Mouse (Mus musculus): ENCODE data around the gene Mrpl20. TPM values are rescaled to one million over a fixed set of nuclear protein-coding genes. Genes with fewer than 3 reads are reported as not detected.
A peak's percentile ranks its signal among the peaks of the same experiment; 100 is the strongest.
"Not testable (repeated sequence)": the region's sequence is repeated elsewhere in the genome, so short reads cannot be mapped to it uniquely, and the experiment has no call there.

The Mrpl20 gene
- total RNA-seq, 1 experiment from 2014 or later: 70.3 TPM

DNA sequence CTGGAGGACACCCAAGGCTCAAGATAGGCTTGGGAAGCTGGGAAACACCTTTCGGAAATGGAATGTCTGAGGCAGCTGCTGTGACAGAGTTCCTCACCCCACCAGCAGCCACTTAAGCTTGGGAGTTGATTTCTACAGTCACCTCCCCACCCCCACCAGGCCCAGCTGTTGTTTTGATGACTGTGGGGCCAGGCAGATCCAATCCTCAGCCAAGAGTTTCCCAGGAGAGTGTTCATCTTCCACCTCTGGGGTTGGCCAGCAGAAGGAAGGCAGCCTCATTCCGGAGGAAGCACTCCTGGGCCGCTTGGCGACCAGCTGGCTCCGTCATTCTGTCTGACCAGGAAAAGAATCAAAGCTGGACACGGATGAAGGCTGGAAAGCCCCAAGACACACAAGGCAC, 21.8 kb upstream of the Mrpl20 start:
- no peak for ATAC-seq (replicated peaks; ENCODE audit: low read depth, poor library complexity, severe bottlenecking)

GRCm38 (mm10) chr4:155783486-155784080, 19.1 kb upstream of the Mrpl20 start:
- no peak for ATAC-seq (replicated peaks; ENCODE audit: low read depth, poor library complexity, severe bottlenecking)

GRCm38 (mm10) chr4:155784081-155784701, 18.5 kb upstream of the Mrpl20 start:
- peak; percentile 71 for ATAC-seq (replicated peaks; ENCODE audit: low read depth, poor library complexity, severe bottlenecking)

GRCm38 (mm10) chr4:155785246-155785645, 17.4 kb upstream of the Mrpl20 start:
- no peak for ATAC-seq (replicated peaks; ENCODE audit: low read depth, poor library complexity, severe bottlenecking)

GRCm38 (mm10) chr4:155785819-155786218, 16.9 kb upstream of the Mrpl20 start, which contains the start of gene Tmem88b:
Gene Tmem88b, minus strand, starts transcription at chr4:155785874.
- no peak for ATAC-seq (replicated peaks; ENCODE audit: low read depth, poor library complexity, severe bottlenecking)

GRCm38 (mm10) chr4:155788300-155788699, 14.4 kb upstream of the Mrpl20 start:
- ATAC-seq (replicated peaks; ENCODE audit: low read depth, poor library complexity, severe bottlenecking): peak; percentile 59

DNA sequence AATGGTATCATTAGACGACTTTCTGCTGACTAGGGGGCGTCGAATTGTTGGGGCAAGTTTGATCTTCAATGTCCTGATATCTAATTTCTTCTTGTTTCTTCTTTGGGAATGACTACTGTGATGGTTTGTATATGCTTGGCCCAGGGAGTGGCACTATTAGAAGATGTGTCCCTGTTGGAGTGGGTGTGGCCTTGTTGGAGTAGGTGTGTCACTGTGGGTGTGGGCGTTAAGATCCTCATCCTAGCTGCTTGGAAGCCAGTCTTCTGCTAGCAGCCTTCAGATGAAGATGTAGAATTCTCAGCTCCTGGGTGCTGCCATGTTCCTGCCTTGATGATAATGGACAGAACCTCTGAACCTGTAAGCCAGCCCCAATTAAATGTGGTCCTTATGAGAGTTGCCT, 13.8 kb upstream of the Mrpl20 start:
- not testable (repeated sequence) for ATAC-seq (replicated peaks; ENCODE audit: low read depth, poor library complexity, severe bottlenecking)

DNA sequence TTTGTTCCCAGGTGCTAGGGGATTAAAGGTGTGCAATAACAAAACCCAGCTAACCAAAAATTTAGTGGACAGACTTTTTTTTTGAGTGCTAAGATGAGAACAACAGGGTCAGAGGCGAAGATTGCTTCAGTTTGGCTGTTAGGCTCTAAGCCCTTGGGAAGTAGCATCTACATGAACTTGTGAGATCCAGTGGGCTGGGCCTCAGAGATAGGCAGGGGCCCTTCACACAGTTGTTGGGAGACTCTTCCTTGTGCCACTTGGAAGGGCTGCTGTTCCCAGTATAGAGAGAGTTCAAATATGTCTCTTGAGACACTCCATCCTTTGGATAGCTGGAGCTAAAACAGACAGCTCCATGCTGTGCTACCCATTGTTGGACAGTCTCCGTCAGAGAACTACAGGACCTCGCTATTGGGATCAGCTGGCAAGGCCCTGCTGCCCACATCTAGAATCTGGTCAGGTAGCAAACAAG, 12.6 kb upstream of the Mrpl20 start, which contains the start of gene Ankrd65:
TSS of gene Ankrd65 (plus strand) at position 419 of the 469 bp plus-strand sequence.
- no peak for ATAC-seq (replicated peaks; ENCODE audit: low read depth, poor library complexity, severe bottlenecking)

- no peak for ATAC-seq (replicated peaks; ENCODE audit: low read depth, poor library complexity, severe bottlenecking)
These were observed 12.0 kb upstream of the Mrpl20 start for GRCm38 (mm10) chr4:155790650-155791161.

DNA sequence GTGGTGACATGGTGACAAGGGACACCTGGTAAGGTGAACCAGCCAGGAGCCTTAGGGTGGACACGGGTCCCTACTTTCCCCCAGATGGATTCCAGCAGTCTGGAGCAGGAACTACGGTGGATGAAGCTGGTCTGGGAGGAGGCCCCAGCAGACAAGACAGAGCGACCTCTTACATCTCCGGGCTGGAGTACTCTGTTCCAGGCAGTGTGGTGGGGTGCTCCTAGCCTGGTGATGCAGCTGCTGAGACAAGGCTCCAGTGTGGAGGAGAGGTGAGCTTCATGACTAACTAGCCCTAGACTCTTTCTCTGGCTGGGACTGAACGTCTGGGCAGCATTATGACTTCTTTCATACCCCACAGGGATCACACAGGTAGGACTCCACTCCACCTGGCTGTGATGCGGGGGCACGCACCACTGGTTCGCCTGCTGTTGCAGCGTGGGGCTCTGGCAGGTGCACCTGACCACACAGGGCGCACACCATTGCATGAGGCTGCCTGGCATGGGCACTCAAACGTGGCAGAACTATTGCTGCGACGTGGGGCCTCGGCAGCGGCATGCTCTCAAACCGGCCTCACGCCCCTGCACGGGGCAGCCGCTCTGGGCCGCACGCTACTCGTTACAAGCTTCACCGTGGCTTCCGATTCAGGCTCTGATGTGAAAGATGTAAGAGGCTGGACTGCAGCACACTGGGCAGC, 11.3 kb upstream of the Mrpl20 start:
- ATAC-seq (replicated peaks; ENCODE audit: low read depth, poor library complexity, severe bottlenecking): no peak

GRCm38 (mm10) chr4:155793730-155794129, 8.9 kb upstream of the Mrpl20 start:
- no peak for ATAC-seq (replicated peaks; ENCODE audit: low read depth, poor library complexity, severe bottlenecking)

DNA sequence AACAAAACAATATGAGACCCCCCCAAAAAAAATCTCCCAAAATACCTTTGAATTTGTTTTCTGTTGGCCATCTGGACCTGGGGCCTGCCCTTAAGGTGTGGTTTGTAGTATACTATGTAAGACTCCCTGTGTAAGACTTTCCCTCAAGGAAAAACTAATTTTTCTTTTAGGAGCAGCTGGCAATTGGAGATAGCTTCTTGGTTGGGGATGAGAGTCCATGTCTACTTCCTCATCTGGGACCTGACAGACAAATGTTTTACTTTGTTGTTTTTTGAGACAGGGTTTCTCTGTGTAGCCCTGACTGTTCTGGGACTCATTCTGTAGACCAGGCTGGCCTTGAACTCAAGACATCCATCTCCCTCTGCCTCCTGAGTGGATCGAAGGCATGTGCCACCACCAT, 603 bp upstream of the Mrpl20 start:
- ATAC-seq (replicated peaks; ENCODE audit: low read depth, poor library complexity, severe bottlenecking): no peak

GRCm38 (mm10) chr4:155803340-155804041, 813 bp downstream of the Mrpl20 start:
- ATAC-seq (replicated peaks; ENCODE audit: low read depth, poor library complexity, severe bottlenecking): peak; percentile 97

GRCm38 (mm10) chr4:155807841-155808240, 5.2 kb downstream of the Mrpl20 start:
- ATAC-seq (replicated peaks; ENCODE audit: low read depth, poor library complexity, severe bottlenecking): no peak

DNA sequence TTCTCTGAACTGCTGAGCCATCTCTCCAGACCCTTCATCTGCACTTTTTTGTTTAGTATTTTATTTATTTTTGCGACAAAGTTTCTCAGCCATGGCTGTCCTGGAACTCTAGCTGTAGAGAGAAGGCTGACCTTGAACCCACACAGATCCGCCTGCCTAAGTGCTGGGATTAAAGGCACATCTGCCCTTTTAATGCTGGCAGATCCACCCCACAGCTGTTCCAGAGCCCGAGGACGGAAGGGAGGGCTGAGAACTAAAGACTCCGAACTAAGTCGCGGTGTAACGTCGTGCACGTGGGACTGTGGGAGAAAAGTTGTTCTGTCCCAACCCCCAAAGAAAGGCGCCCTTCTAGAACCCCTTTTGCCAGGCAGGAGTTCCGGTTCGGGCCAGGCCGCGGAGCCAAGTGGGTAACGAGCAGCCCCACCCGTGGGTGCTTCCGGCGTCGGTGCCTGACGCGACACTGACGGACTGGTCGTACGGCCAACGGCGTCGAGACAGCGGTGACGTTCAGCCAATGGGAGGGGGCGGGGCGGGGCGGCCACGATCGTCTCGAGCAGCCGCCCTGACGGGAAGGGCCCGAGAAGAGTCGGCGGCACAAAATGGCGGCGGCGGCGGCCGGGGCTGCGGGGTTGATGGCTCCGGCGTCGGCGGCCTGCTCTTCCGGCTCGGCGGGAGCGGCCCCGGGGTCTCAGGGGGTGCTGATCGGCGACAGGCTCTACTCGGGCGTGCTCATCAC, 9.4 kb downstream of the Mrpl20 start, which contains the start of gene Ccnl2:
TSS of gene Ccnl2 (plus strand) at position 561 of the 736 bp plus-strand sequence.
- peak; percentile 99 for ATAC-seq (replicated peaks; ENCODE audit: low read depth, poor library complexity, severe bottlenecking)

DNA sequence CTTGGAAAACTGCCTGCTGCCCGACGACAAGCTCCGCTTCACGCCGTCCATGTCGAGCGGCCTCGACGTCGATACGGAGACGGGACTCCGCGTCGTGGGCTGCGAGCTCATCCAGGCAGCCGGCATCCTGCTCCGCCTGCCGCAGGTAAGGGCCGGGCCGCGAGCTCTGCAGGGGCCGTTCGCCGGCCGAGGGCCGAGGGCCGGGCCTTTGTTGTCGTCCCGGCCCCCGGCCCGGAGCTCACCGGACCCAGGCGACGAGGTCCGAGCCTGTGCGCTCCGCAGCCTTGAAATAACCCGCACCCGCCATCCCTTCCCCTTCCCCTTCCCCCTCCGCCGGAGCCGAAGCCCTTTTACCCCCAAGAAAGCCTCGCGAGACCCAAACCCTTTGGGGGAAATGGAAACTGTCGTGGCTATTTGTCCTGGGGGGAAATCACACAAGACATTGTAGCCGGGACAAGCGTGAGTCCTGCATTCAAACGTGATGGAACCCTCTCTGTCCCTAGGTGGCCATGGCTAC, 10.0 kb downstream of the Mrpl20 start:
- ATAC-seq (replicated peaks; ENCODE audit: low read depth, poor library complexity, severe bottlenecking): no peak

DNA sequence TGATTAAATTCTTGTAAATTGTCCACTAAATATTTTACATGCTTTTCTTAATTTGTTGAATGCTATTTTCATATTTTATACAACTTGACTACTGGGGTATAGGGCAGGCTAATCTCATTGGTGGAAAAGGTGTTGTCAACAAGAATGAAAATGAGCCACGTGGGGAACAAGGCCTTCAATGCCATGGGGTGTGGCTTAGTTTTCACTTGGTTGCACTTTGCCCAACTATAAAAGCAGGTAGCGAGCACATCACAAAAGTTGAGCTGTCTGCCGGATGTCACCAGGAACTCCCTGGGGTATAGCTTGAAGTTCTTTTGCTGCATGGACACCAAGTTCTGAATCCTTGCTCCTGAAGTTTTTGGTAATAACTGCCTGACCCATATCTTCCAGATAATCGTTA, 14.9 kb downstream of the Mrpl20 start:
- ATAC-seq (replicated peaks; ENCODE audit: low read depth, poor library complexity, severe bottlenecking): no peak

DNA sequence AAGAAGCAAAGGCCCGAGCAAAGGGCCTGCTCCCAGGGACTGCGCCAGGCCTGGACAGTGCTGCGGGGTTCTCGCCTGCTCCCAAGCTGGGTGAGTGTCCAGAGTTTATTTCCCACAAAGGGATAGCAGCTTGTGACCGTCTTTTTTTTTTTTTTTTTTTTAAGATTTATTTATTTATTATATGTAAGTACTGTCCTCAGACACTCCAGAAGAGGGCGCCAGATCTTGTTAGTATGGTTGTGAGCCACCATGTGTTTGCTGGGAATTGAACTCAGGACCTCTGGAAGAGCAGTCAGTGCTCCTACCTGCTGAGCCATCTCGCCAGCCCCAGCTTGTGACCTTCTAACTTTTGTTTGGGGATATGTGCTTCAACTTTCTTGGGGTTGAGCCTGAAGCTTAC, 18.3 kb downstream of the Mrpl20 start:
- ATAC-seq (replicated peaks; ENCODE audit: low read depth, poor library complexity, severe bottlenecking): 0 out of 2 replicates have a peak, but pooled peaks have one; percentile 29

DNA sequence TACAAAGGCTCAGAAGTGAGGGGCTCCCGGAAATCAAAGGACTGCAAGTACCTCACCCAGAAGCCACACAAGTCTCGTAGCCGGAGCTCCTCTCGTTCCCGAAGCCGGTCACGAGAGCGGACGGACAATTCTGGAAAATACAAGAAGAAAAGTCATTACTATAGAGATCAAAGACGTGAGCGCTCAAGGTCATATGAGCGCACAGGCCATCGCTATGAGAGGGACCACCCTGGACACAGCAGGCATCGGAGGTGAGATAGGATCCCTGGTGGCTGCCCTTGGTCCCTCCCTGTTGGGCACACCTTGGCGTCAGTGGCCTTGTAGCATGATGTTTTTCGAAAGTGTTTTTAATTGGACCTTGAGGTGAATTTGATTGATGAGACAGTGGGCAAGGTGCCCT, 20.8 kb downstream of the Mrpl20 start:
- ATAC-seq (replicated peaks; ENCODE audit: low read depth, poor library complexity, severe bottlenecking): no peak
